Mouse (Mus musculus): Measurements from ENCODE around the gene Comtd1.
A peak's percentile ranks its signal among the peaks of the same experiment; 100 is the strongest.

Gene Comtd1

GRCm38 (mm10) chr14:21831830-21832403 lies 16.9 kb downstream of the Comtd1 start:
- no peak for DNase-seq (ENCODE audit: low spot score)

GRCm38 (mm10) chr14:21830876-21831767 lies 17.7 kb downstream of the Comtd1 start:
- peak; percentile 93 for DNase-seq (ENCODE audit: low spot score)

- no peak for DNase-seq (ENCODE audit: low spot score)
Measured at GRCm38 (mm10) chr14:21825786-21826491, 22.8 kb downstream of the Comtd1 start.

GRCm38 (mm10) chr14:21824938-21825337 lies 23.8 kb downstream of the Comtd1 start, which contains the start of gene Vdac2:
Gene Vdac2, plus strand, starts transcription at chr14:21825238.
- no peak for DNase-seq (ENCODE audit: low spot score)

- DNase-seq (ENCODE audit: low spot score), result no peak
Measured at GRCm38 (mm10) chr14:21823897-21824296, 24.9 kb downstream of the Comtd1 start.

GRCm38 (mm10) chr14:21822795-21823374 lies 25.9 kb downstream of the Comtd1 start:
- DNase-seq (ENCODE audit: low spot score), result peak; percentile 76

- no peak for DNase-seq (ENCODE audit: low spot score)
Measured at GRCm38 (mm10) chr14:21822307-21822706, 26.5 kb downstream of the Comtd1 start.

GRCm38 (mm10) chr14:21820880-21821505 lies 27.8 kb downstream of the Comtd1 start:
- DNase-seq (ENCODE audit: low spot score), result no peak

- no peak for DNase-seq (ENCODE audit: low spot score)
Measured at GRCm38 (mm10) chr14:21817453-21817852, 31.3 kb downstream of the Comtd1 start.

- DNase-seq (ENCODE audit: low spot score), result no peak
Measured at GRCm38 (mm10) chr14:21816255-21816654, 32.5 kb downstream of the Comtd1 start.

GRCm38 (mm10) chr14:21814606-21815005 lies 34.2 kb downstream of the Comtd1 start:
- no peak for DNase-seq (ENCODE audit: low spot score)

- DNase-seq (ENCODE audit: low spot score), result no peak
Measured at GRCm38 (mm10) chr14:21813847-21814246, 34.9 kb downstream of the Comtd1 start.

GRCm38 (mm10) chr14:21813216-21813615 lies 35.6 kb downstream of the Comtd1 start:
- DNase-seq (ENCODE audit: low spot score), result no peak

- peak; percentile 89 for DNase-seq (ENCODE audit: low spot score)
Measured at GRCm38 (mm10) chr14:21812590-21813162, 36.1 kb downstream of the Comtd1 start.

GRCm38 (mm10) chr14:21811744-21812393 lies 36.9 kb downstream of the Comtd1 start:
- no peak for DNase-seq (ENCODE audit: low spot score)

GRCm38 (mm10) chr14:21811301-21811700 lies 37.5 kb downstream of the Comtd1 start:
- DNase-seq (ENCODE audit: low spot score), result no peak

GRCm38 (mm10) chr14:21809418-21809817 lies 39.4 kb downstream of the Comtd1 start:
- no peak for DNase-seq (ENCODE audit: low spot score)

GRCm38 (mm10) chr14:21808208-21808922 lies 40.4 kb downstream of the Comtd1 start:
- DNase-seq (ENCODE audit: low spot score), result no peak

GRCm38 (mm10) chr14:21806631-21807160 lies 42.1 kb downstream of the Comtd1 start:
- DNase-seq (ENCODE audit: low spot score), result peak; percentile 70

GRCm38 (mm10) chr14:21806203-21806602 lies 42.6 kb downstream of the Comtd1 start:
- DNase-seq (ENCODE audit: low spot score), result no peak
